Mouse (Mus musculus) left cerebral cortex, postnatal 36 days (tissue): ENCODE measurements around the gene Ccno. TPM values are rescaled to one million over a fixed set of nuclear protein-coding genes. Genes with fewer than 3 reads are reported as not detected.

Source experiments
- microRNA-seq: library from miRNA; unstranded; fragments of <30 nt; microRNA quantifications from one replicate; pipeline ENCODE4 v1.2.0, GENCODE M21; 2022
- total RNA-seq, 2 experiments: library from RNA; stranded (reverse); gene quantifications; 2 replicates each; pipeline ENCODE4 v1.2.3; 2021

Gene Ccno
- total RNA-seq, 2 experiments from 2014 or later = 1.7 to 1.8 TPM

Small RNAs within 50 kb of the gene (microRNA-seq; reads per million reads assigned to microRNA genes)
- gene Mir449a = 44.9 reads per million, percentile 48 among the genes with 10 or more reads in this experiment
- gene Mir449b = not detected
- not detected for gene Mir449c

Other genes with a start within 250 kb of the Ccno start
- 10 to 100 TPM; 24.6 to 30.9 TPM for gene Plpp1, start 187.0 kb upstream of the Ccno start, total RNA-seq
- gene Mtrex, start 60.4 kb upstream of the Ccno start, total RNA-seq = 10 to 100 TPM; 39.3 to 45.5 TPM
- gene Dhx29, start 60.3 kb upstream of the Ccno start, total RNA-seq = 10 to 100 TPM; 19.1 to 21.0 TPM
- under 1 TPM; 0.39 to 0.69 TPM for gene Mcidas, start 6.0 kb downstream of the Ccno start, total RNA-seq
- gene Cdc20b, start 47.3 kb downstream of the Ccno start, total RNA-seq = not detected
- 1 to 10 TPM; 9.3 to 9.5 TPM for gene Gpx8, start 58.6 kb downstream of the Ccno start, total RNA-seq
- gene Gzma, start 113.2 kb downstream of the Ccno start, total RNA-seq = not detected
- gene Esm1, start 221.9 kb downstream of the Ccno start, total RNA-seq = under 1 TPM; 0.25 to 0.32 TPM
- under 1 TPM in 1 of 2 experiments, not detected in 1; 0.52 TPM for gene Gzmk, start 238.1 kb downstream of the Ccno start, total RNA-seq